In the genomic region with DNA sequence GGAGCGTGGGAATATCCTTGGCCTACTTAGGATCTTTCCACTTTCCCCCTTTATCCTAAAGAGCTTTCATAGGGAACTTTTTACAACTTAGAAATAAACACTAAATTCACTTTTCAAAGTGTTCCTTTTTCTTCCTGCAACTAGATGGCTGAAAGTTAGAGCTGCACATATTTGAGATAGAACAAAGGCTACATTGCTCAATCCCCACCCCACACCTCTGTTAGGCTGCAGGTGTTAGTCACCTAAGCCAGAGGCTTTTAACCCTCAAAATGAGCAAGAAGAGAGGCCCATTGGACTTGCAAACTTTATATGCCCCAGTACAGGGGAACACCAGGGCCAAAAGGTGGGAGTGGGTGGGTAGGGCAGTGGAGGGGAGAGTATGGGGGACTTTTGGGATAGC, we compare ENCODE assay signal across 31 mouse cellular contexts. TPM values are rescaled to one million over a fixed set of nuclear protein-coding genes. Genes with fewer than 3 reads are reported as not detected.
"Had no signal": no experiment of that assay in that cellular context is flagged by ENCODE, and none has a peak within 500 bp of the region (broad histone marks: within the 10 kb centered on the region; RNA-seq: fewer than 3 reads in every experiment).

No protein-coding gene starts in this region.

RNA-seq across cellular contexts. Expression of a gene that starts 4.4 kb away (rescaled TPM):
- polyA plus RNA-seq: limb, embryonic 10.5 days; limb, embryonic 11.5 days; limb, embryonic 12.5 days; limb, embryonic 13.5 days; limb, embryonic 14.5 days; limb, embryonic 15.5 days; liver, adult 2 months; liver, embryonic 11.5 days; liver, embryonic 12.5 days; liver, embryonic 13.5 days; liver, embryonic 14.5 days; liver, embryonic 15.5 days; liver, embryonic 16.5 days; liver, postnatal 0 days; lung, adult 2 months; lung, embryonic 14.5 days; lung, embryonic 15.5 days; lung, embryonic 16.5 days; lung, postnatal 0 days; macrophage; midbrain, embryonic 10.5 days; midbrain, embryonic 11.5 days; midbrain, embryonic 12.5 days; midbrain, embryonic 13.5 days; midbrain, embryonic 14.5 days; midbrain, embryonic 15.5 days; midbrain, embryonic 16.5 days; midbrain, postnatal 0 days; myocyte; neural tube, embryonic 11.5 days; neural tube, embryonic 12.5 days had no signal

RNA-seq across cellular contexts. Expression of a gene that starts 15.1 kb away (rescaled TPM):
- polyA plus RNA-seq: limb, embryonic 10.5 days; limb, embryonic 11.5 days; limb, embryonic 12.5 days; limb, embryonic 13.5 days; limb, embryonic 14.5 days; limb, embryonic 15.5 days; liver, adult 2 months; liver, embryonic 11.5 days; liver, embryonic 12.5 days; liver, embryonic 13.5 days; liver, embryonic 14.5 days; liver, embryonic 15.5 days; liver, embryonic 16.5 days; liver, postnatal 0 days; lung, adult 2 months; lung, embryonic 14.5 days; lung, embryonic 15.5 days; lung, embryonic 16.5 days; lung, postnatal 0 days; macrophage; midbrain, embryonic 10.5 days; midbrain, embryonic 11.5 days; midbrain, embryonic 12.5 days; midbrain, embryonic 13.5 days; midbrain, embryonic 14.5 days; midbrain, embryonic 15.5 days; midbrain, embryonic 16.5 days; midbrain, postnatal 0 days; myocyte; neural tube, embryonic 11.5 days; neural tube, embryonic 12.5 days had no signal

RNA-seq across cellular contexts. Expression of a gene that starts 35.1 kb away (rescaled TPM):
- polyA plus RNA-seq: limb, embryonic 10.5 days; limb, embryonic 11.5 days; limb, embryonic 12.5 days; limb, embryonic 13.5 days; limb, embryonic 14.5 days; limb, embryonic 15.5 days; liver, adult 2 months; liver, embryonic 11.5 days; liver, embryonic 12.5 days; liver, embryonic 13.5 days; liver, embryonic 14.5 days; liver, embryonic 15.5 days; liver, embryonic 16.5 days; liver, postnatal 0 days; lung, adult 2 months; lung, embryonic 14.5 days; lung, embryonic 15.5 days; lung, embryonic 16.5 days; lung, postnatal 0 days; macrophage; midbrain, embryonic 10.5 days; midbrain, embryonic 11.5 days; midbrain, embryonic 12.5 days; midbrain, embryonic 13.5 days; midbrain, embryonic 14.5 days; midbrain, embryonic 15.5 days; midbrain, embryonic 16.5 days; midbrain, postnatal 0 days; myocyte; neural tube, embryonic 11.5 days; neural tube, embryonic 12.5 days had no signal

RNA-seq across cellular contexts. Expression of a gene that starts 42.2 kb away (rescaled TPM):
- polyA plus RNA-seq: limb, embryonic 10.5 days; limb, embryonic 11.5 days; limb, embryonic 12.5 days; limb, embryonic 13.5 days; limb, embryonic 14.5 days; limb, embryonic 15.5 days; liver, adult 2 months; liver, embryonic 11.5 days; liver, embryonic 12.5 days; liver, embryonic 13.5 days; liver, embryonic 14.5 days; liver, embryonic 15.5 days; liver, embryonic 16.5 days; liver, postnatal 0 days; lung, adult 2 months; lung, embryonic 14.5 days; lung, embryonic 15.5 days; lung, embryonic 16.5 days; lung, postnatal 0 days; macrophage; midbrain, embryonic 10.5 days; midbrain, embryonic 11.5 days; midbrain, embryonic 12.5 days; midbrain, embryonic 13.5 days; midbrain, embryonic 14.5 days; midbrain, embryonic 15.5 days; midbrain, embryonic 16.5 days; midbrain, postnatal 0 days; myocyte; neural tube, embryonic 11.5 days; neural tube, embryonic 12.5 days had no signal

RNA-seq across cellular contexts. Expression of a gene that starts 54.6 kb away (rescaled TPM):
- polyA plus RNA-seq: limb, embryonic 10.5 days; limb, embryonic 11.5 days; limb, embryonic 12.5 days; limb, embryonic 13.5 days; limb, embryonic 14.5 days; limb, embryonic 15.5 days; liver, adult 2 months; liver, embryonic 11.5 days; liver, embryonic 12.5 days; liver, embryonic 13.5 days; liver, embryonic 14.5 days; liver, embryonic 15.5 days; liver, embryonic 16.5 days; liver, postnatal 0 days; lung, adult 2 months; lung, embryonic 14.5 days; lung, embryonic 15.5 days; lung, embryonic 16.5 days; lung, postnatal 0 days; macrophage; midbrain, embryonic 10.5 days; midbrain, embryonic 11.5 days; midbrain, embryonic 12.5 days; midbrain, embryonic 13.5 days; midbrain, embryonic 14.5 days; midbrain, embryonic 15.5 days; midbrain, embryonic 16.5 days; midbrain, postnatal 0 days; myocyte; neural tube, embryonic 11.5 days; neural tube, embryonic 12.5 days had no signal
